Comparison of ENCODE assay signal across 21 mouse cellular contexts in the genomic region with DNA sequence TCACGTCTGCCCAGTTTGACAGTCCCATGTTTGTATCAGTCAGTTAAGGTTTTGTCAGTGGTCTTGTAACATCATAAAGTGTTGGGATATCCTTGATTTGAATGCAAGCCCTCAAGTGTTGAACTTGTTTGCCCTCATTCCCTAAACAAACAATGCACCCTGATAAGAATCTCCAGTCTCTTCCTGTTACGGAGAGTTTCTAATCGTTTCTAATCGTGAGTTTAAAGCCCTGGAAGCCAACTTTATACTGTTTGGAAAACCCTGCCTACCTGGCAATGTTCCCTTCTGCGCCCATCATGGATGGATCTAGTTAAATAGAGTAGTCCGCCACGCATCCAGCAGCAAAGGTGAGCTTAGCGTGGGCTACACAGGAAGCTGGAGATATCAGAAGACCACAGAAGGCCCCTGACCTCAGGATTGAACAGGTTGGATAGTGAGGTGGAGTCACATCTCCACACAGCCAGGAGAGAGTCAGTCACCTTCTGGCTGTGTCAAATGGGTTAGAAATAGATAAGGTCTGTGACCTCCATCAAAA. TPM values are rescaled to one million over a fixed set of nuclear protein-coding genes. Genes with fewer than 3 reads are reported as not detected.
A peak's percentile ranks its signal among the peaks of the same experiment; 100 is the strongest.
DNase-seq lines count a peak whose midpoint lies in the region; ATAC-seq and TF ChIP-seq lines count a peak whose summit lies in the region.
"Had no signal": no experiment of that assay in that cellular context is flagged by ENCODE, and none has a peak within 500 bp of the region (broad histone marks: within the 10 kb centered on the region; RNA-seq: fewer than 3 reads in every experiment).

No protein-coding gene starts in this region.

- H3K36me3 ChIP-seq in kidney, adult 2 months (ENCODE audit: control insufficient read depth, insufficient read depth, low read length) = no peaks in the 10 kb centered on the region
- no peaks in the 10 kb centered on the region for H3K36me3 ChIP-seq in kidney, embryonic 14.5 days (ENCODE audit: control insufficient read depth, insufficient read depth, low read length)
- H3K36me3 ChIP-seq: forebrain, embryonic 15.5 days; liver, embryonic 12.5 days; midbrain, embryonic 15.5 days; neural tube, embryonic 15.5 days had no signal

- DNase-seq in gastrocnemius, adult 2 months = no peak
- DNase-seq in gastrocnemius, postnatal 25 days = no peak
- DNase-seq in kidney, adult 2 months = peak; percentile 54
- peak; percentile 22 for DNase-seq in lung, postnatal 14 days
- DNase-seq in cerebellum, postnatal 10 days = no peak
- DNase-seq: adrenal gland, postnatal 14 days; cerebellum, adult 11-12 months; cerebellum, adult 9-11 months; kidney, adult 8-10 months; layer of hippocampus, postnatal 36 days; left cerebral cortex, postnatal 4 days; retina, postnatal 1 day; right cerebral cortex, postnatal 14 days had no signal

- H3K27ac ChIP-seq in gastrocnemius, adult 2 months = peak overlapping the region; percentile 39
- H3K27ac ChIP-seq in kidney, adult 2 months (ENCODE audit: insufficient read depth, low read depth, low read length) = peak overlapping the region; percentile 73
- H3K27ac ChIP-seq in kidney, embryonic 14.5 days (ENCODE audit: low read depth, low read length) = no peak overlapping the region
- peak overlapping the region; percentile 72 for H3K27ac ChIP-seq in brown adipose tissue, adult 24 weeks (replicated peaks; ENCODE audit: low read depth, low read length)
- H3K27ac ChIP-seq: forebrain, embryonic 15.5 days; liver, embryonic 12.5 days; midbrain, embryonic 15.5 days; neural tube, embryonic 15.5 days had no signal

- 63% methylated on average over 8 of the region's 8 CpGs for whole genome bisulfite sequencing in kidney, adult 2 months
- 72% methylated on average over 8 of the region's 8 CpGs for WGBS in kidney, embryonic 14.5 days

- H3K27me3 ChIP-seq in kidney, adult 2 months (replicated peaks; ENCODE audit: control insufficient read depth, insufficient read depth, low read length) = no peaks in the 10 kb centered on the region
- H3K27me3 ChIP-seq in kidney, embryonic 14.5 days (ENCODE audit: control insufficient read depth, insufficient read depth, low read length) = no peaks in the 10 kb centered on the region
- H3K27me3 ChIP-seq: forebrain, embryonic 15.5 days; liver, embryonic 12.5 days; midbrain, embryonic 15.5 days; neural tube, embryonic 15.5 days had no signal

- H3K9me3 ChIP-seq in kidney, embryonic 14.5 days (ENCODE audit: control insufficient read depth, low read length) = no peaks in the 10 kb centered on the region
- H3K9me3 ChIP-seq: forebrain, embryonic 15.5 days; liver, embryonic 12.5 days; midbrain, embryonic 15.5 days; neural tube, embryonic 15.5 days had no signal

- intact Hi-C loops in gastrocnemius, adult 2 months (cut with DNase I) = no loop called here

- H3K9ac ChIP-seq in kidney, embryonic 14.5 days (ENCODE audit: low read depth, low read length) = no peak overlapping the region
- H3K9ac ChIP-seq: forebrain, embryonic 15.5 days; liver, embryonic 12.5 days; midbrain, embryonic 15.5 days; neural tube, embryonic 15.5 days had no signal

- H3K4me1 ChIP-seq in kidney, adult 2 months (ENCODE audit: control insufficient read depth, insufficient read depth, low read length) = peaks cover 3% of the 10 kb centered on the region; the same call in 1 of the 2 replicates
- H3K4me1 ChIP-seq in kidney, embryonic 14.5 days (ENCODE audit: control insufficient read depth, insufficient read depth, low read length) = peaks cover 3% of the 10 kb centered on the region; the same call in 1 of the 2 replicates
- peaks cover 16% of the 10 kb centered on the region; the same call in 1 of the 2 replicates for H3K4me1 ChIP-seq in brown adipose tissue, adult 24 weeks (ENCODE audit: control insufficient read depth, insufficient read depth, insufficient read length, low read length)

- TF ChIP-seq POLR2A in kidney, adult 2 months (IDR thresholded peaks at IDR 0.05; ENCODE audit: low read depth, low read length) = no peak

- peak overlapping the region; percentile 48 for H3K4me3 ChIP-seq in gastrocnemius, adult 2 months
- H3K4me3 ChIP-seq in kidney, adult 2 months (ENCODE audit: insufficient read depth, low read depth, low read length) = no peak overlapping the region; the same call in 1 of the 2 replicates
- no peak overlapping the region for H3K4me3 ChIP-seq in kidney, embryonic 14.5 days (ENCODE audit: low read length)
- H3K4me3 ChIP-seq in brown adipose tissue, adult 24 weeks (ENCODE audit: insufficient read depth, low read depth, low read length) = 0 out of 2 replicates have a peak overlapping the region, but pooled peaks have one; percentile 22
- H3K4me3 ChIP-seq: forebrain, embryonic 15.5 days; liver, embryonic 12.5 days; midbrain, embryonic 15.5 days; neural tube, embryonic 15.5 days had no signal

- TF ChIP-seq CTCF in gastrocnemius, adult 2 months (IDR thresholded peaks at IDR 0.05) = no peak
- no peak for TF ChIP-seq CTCF in kidney, adult 2 months (conservative IDR thresholded peaks at IDR 0.05; ENCODE audit: insufficient read depth, insufficient read length, low read depth, low read length)

- no peak overlapping the region for H3K4me2 ChIP-seq in kidney, embryonic 14.5 days (replicated peaks; ENCODE audit: low read depth, low read length)
- H3K4me2 ChIP-seq: forebrain, embryonic 15.5 days; heart, embryonic 11.5 days; liver, embryonic 12.5 days; midbrain, embryonic 15.5 days; neural tube, embryonic 15.5 days had no signal

- ATAC-seq in kidney, embryonic 14.5 days (ENCODE audit: low FRiP score, low TSS enrichment) = no peak
- ATAC-seq: forebrain, embryonic 15.5 days; hindbrain, embryonic 16.5 days; liver, embryonic 12.5 days; midbrain, embryonic 15.5 days had no signal

RNA-seq across cellular contexts. Expression of a gene that starts 3.1 kb away (rescaled TPM):
- total RNA-seq in gastrocnemius, adult 2 months (2021) = 10 to 100 TPM in 1 of 2 experiments, 1 to 10 TPM in 1; 5.4 to 14.2 TPM
- total RNA-seq in gastrocnemius, postnatal 25 days (2021) = 10 to 100 TPM in 1 of 2 experiments, 1 to 10 TPM in 1; 8.2 to 10.8 TPM
- polyA plus RNA-seq in kidney, adult 2 months (2012; rRNA removed) = 22.5 and 25.6 TPM in 2 replicates
- 7.8 and 11.5 TPM in 2 replicates for polyA plus RNA-seq in kidney, embryonic 14.5 days (2014; fragmentation: Nextera tagmentation; extraction: Ambion mirVana)
- 7.0 and 12.5 TPM in 2 replicates for polyA plus RNA-seq in brown adipose tissue, adult 24 weeks (2012; ENCODE audit: insufficient read depth, insufficient read length, missing spikeins)

Comparison
In these comparisons a context has a peak if more than half of its experiments do, and no peak if none do; other contexts are left out.
1. DNase-seq: peak in kidney, adult 2 months (single experiment) and lung, postnatal 14 days (single experiment); none in gastrocnemius, adult 2 months (single experiment), gastrocnemius, postnatal 25 days (single experiment) and cerebellum, postnatal 10 days (0 of 2).
2. H3K4me3 ChIP-seq: peak in gastrocnemius, adult 2 months (single experiment) and brown adipose tissue, adult 24 weeks (single experiment); none in kidney, adult 2 months (single experiment) and kidney, embryonic 14.5 days (single experiment).